Mouse (Mus musculus): ENCODE results near the gene Olfr218. TPM values are rescaled to one million over a fixed set of nuclear protein-coding genes. Genes with fewer than 3 reads are reported as not detected.
"Not testable (repeated sequence)": the region's sequence is repeated elsewhere in the genome, so short reads cannot be mapped to it uniquely, and the experiment has no call there.

Olfr218 gene
- total RNA-seq (2021), result not detected

GRCm38 (mm10) chr1:173197508-173197907 is at the start of gene Olfr218:
Olfr218 (plus strand) TSS chr1:173197808.
- DNase-seq (ENCODE audit: extremely low spot score in 1 of 2, low spot score in 1 of 2), result no peak

DNA sequence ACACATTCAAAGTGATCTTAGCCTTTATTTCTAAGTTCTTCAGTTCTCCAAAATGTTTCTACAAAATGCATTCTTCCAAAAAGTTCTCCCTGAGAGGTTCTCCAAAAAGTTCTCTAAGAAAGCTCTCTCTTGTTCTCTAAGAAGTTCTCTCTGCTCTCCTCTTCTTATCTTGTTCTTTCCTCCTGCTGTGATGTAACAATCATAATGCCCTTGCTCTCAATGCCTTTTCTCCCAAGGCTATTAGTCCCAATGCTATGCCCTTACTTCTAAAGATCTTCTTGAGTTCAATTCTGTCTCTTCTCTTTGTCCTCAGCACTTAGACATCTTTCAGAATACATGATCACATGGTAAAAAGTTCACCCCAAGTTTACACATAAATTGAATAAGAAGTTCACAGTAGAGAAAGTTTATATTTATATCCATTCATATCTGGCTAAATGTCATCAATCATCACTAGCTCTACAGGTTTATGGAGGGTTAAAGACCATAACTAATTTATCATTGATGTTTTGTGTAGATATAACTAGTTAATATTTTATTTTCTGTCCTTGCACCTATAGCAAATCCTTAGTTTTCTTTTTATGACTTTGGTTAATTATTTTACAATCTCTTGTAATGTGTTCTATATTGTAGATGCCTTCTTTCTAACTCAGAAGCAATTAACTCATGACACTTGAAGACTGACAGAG is 23.3 kb upstream of the Olfr218 start:
- no peak for DNase-seq (ENCODE audit: extremely low spot score in 1 of 2, low spot score in 1 of 2)

GRCm38 (mm10) chr1:173190540-173190939 is 7.1 kb upstream of the Olfr218 start, which contains the start of gene Olfr1406:
Olfr1406 (minus strand) TSS chr1:173190640.
- no peak for DNase-seq (ENCODE audit: extremely low spot score in 1 of 2, low spot score in 1 of 2)

- no peak for DNase-seq (ENCODE audit: extremely low spot score in 1 of 2, low spot score in 1 of 2)
Measured at GRCm38 (mm10) chr1:173192059-173192458, 5.5 kb upstream of the Olfr218 start.

GRCm38 (mm10) chr1:173196359-173196758 is 1.2 kb upstream of the Olfr218 start:
- DNase-seq (ENCODE audit: extremely low spot score in 1 of 2, low spot score in 1 of 2), result no peak

- DNase-seq (ENCODE audit: extremely low spot score in 1 of 2, low spot score in 1 of 2), result no peak
Measured at GRCm38 (mm10) chr1:173212092-173212491, 14.5 kb downstream of the Olfr218 start, which contains the start of gene Olfr1404. Olfr1404 (plus strand) TSS chr1:173212392.

DNA sequence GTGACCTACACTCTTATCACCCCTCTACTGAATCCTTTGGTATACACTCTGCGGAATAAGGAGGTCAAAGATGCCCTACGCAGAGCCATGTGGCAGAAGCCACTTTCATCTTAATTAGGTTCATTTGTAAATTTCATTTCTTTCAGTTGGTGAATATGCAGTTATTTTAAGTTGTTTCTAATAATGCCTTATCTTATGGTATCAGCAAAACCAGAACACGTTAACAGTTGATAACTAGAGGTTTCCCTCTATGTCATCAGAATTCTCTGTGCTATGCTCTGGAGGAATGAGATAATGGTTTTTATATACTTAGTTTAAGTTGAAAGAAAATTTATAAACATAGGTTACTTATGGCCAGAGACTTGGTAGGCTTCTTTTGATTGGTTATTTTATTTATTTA is 18.9 kb downstream of the Olfr218 start:
- DNase-seq (ENCODE audit: extremely low spot score in 1 of 2, low spot score in 1 of 2), result no peak

DNA sequence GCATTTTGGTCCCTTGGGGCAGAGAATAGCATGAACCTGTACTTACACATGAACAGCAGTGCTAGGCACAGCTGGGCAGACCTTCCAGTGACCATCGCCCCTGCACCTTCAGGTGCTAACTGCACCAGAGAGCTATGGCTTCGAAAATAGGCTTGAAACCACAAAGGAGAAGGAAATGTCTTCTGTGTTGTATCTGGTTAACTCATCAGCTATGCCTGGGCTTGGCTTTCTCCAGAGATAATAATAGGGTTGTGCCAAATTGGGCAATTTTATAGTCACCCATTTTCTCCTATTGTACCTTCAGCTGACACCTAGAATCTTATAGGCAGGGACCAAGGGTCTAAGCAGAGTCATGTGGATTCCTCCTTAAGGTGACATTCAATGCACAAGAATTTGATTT is 29.5 kb downstream of the Olfr218 start, which contains the start of gene Fcer1a:
Gene Fcer1a, minus strand, starts transcription at position 134 of the 400 bp plus-strand sequence.
- no peak for DNase-seq (ENCODE audit: extremely low spot score in 1 of 2, low spot score in 1 of 2)

- not testable (repeated sequence) for DNase-seq (ENCODE audit: extremely low spot score in 1 of 2, low spot score in 1 of 2)
Measured at GRCm38 (mm10) chr1:173237004-173237403, 39.4 kb downstream of the Olfr218 start.

- no peak for DNase-seq (ENCODE audit: extremely low spot score in 1 of 2, low spot score in 1 of 2)
Measured at GRCm38 (mm10) chr1:173249888-173250287, 52.3 kb downstream of the Olfr218 start.

Other genes with a start within 250 kb of the Olfr218 start
- not detected for gene Olfr16, start 247.4 kb upstream of the Olfr218 start, total RNA-seq (2021)
- gene Olfr1408, start 60.4 kb upstream of the Olfr218 start, total RNA-seq (2021), result not detected
- gene Olfr1406, start 7.2 kb upstream of the Olfr218 start, total RNA-seq (2021), result not detected
- gene Olfr1404, start 14.6 kb downstream of the Olfr218 start, total RNA-seq (2021), result not detected
- not detected for gene Fcer1a, start 29.4 kb downstream of the Olfr218 start, total RNA-seq (2021)
- not detected for gene Olfr418, start 68.2 kb downstream of the Olfr218 start, total RNA-seq (2021)
- not detected for gene Mptx2, start 80.0 kb downstream of the Olfr218 start, total RNA-seq (2021)
- gene Ackr1, start 135.9 kb downstream of the Olfr218 start, total RNA-seq (2021), result 10 to 100 TPM; 64.9 to 73.8 TPM
- 1 to 10 TPM; 3.2 to 4.6 TPM for gene Aim2, start 153.1 kb downstream of the Olfr218 start, total RNA-seq (2021)
- 100 to 1,000 TPM; 362 to 370 TPM for gene Cadm3, start 169.9 kb downstream of the Olfr218 start, total RNA-seq (2021)